Mouse (Mus musculus): ENCODE measurements at regions not wholly inside any gene's neighbourhood (a gene's known extent, or its start where the extent isn't known, plus 50 kb on each side); places are given as distances from the start of the nearest gene placed in this dataset.

- DNase-seq (ENCODE audit: low read depth), result no peak
Measured at GRCm38 (mm10) chr2:173368899-173369298, 92.6 kb upstream of the Pmepa1 start.

DNA sequence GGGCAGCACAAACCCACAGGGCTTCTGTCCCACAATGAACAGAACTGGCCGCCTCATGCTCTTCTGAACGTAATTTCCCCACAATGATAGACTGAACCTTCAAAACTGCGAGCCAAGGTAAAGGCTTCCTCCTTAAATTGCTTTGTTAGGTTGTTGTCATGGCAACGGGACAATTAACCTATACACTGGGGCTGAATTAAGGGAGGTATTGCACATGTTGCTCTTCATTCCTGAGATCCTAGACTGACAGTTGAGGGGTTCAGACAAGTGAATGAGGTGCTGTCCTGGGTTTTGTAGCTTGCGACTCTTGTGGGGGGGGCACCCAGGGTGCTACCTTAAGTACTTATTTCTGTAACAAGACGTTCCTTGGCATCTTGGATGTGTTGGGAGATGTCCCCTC, 100.6 kb upstream of the Pmepa1 start:
- no peak for DNase-seq (ENCODE audit: low read depth)

DNA sequence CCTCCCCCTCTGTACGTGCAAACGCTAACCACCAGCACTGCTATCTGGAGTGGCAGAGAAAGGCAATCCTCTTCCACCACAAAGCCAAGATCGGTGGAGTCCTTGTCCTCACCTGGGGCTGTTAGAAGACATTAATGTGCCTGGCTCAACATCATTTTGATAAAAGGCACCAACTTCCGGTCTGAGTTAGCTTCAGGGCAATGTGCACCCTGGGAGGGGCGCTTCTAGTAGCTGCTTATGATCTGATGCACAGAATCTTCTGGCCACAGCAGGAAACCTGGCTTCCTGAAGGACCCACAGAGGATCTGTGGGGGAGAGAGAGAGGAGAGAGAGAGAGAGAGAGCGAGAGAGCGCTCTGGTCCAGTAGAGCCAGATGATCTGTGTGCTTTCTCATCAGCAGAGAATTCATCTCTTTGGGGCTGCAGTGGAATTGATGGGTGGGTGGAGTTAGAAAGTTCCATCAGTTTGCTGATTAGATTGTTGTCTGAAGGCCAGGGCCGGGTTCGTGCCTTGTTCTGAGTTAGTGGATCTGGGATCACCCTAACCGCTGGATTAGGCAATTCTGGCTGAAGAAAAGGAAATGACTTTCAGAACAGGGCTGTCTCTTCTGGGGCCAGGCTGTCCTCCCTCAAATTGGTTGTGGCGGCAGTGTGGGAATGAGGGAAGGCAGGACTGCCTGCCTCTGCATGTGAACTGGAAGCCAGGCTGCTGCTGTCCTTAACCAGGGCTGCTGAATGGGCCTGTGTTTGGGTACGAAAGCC, 101.3 kb upstream of the Pmepa1 start:
- DNase-seq (ENCODE audit: low read depth), result peak; percentile 34

DNA sequence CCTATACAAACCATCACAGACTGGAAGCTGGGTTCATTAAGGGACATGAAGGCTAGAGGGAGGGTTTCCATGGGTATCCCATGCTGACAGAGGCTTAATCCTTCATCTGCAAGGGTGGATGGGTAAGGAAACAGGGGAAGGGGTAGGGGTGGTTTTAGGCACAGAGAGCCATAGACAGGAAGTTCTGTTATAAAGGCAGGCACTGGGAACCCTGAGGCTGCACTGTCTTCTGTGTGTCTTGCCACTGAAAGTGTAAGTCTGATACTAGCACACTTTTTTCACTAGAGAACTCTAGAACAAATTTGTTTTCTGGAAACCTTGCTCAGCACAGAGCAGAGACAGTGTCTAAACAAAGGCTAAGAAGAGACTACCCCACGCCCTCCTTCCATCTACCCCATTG, 103.4 kb upstream of the Pmepa1 start:
- DNase-seq (ENCODE audit: low read depth), result no peak

- DNase-seq (ENCODE audit: low read depth), result no peak
Measured at GRCm38 (mm10) chr2:173380341-173380761, 104.0 kb upstream of the Pmepa1 start.

DNA sequence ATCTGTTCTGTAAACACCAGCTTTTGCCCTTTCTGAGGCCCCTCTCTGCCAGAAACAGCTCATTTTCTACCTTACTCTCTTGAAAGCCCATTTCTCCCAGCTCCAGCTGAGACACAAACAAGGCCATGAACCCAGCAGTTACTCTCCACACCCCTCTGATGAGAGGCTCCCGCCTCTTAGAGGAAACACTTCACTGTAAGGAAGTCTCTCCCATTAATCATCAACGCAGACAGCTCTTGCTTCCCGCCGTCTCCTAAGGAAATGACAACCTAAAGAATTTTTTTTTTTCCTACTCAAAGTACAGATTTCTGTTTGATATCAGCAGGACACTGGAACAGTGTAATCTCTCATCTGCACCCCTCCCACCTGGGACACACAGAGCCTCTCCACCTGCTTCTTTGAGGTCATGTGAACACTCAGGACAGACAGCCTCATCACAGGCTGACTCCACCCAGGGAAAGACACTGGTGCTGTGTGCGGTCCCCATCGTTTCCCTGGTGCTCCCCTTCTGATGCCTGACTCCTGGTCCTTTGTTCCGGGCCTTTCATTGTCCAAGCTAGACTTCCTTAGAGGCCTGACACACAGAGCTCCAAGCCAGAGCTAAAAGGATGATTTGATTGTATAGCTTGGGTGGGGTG, 106.0 kb upstream of the Pmepa1 start:
- DNase-seq (ENCODE audit: low read depth), result no peak

DNA sequence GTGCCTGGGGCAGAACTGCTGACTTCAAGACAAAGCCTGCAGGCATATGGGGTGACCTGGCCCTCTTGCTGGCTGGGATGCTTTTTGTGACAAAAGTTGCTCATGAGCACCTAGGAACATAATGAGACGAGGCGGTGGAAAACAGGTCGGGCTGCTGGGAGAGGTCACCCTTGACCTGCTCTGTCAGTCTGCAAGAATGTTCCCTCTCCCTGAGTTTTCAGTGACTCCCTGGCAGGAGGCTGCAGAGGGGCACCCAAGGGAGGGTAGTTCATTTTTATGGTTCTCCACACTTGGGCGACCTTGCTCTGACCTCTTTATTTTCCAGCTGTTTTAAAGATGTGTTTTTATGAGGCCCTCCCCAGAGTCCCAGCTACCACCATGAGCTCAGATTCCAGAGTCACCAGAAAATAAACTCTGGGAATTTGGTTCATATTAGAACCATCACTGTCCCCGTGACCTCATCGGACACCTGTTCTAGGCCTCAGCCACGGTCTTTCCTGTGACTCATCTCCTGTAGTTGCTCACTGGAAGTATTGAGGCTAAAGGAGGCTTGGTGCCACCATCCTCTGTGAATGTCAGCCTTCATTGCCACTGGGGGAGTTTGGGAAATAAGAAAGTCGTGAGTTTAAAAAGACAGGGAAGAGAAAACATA, 108.7 kb upstream of the Pmepa1 start:
- no peak for DNase-seq (ENCODE audit: low read depth)

DNA sequence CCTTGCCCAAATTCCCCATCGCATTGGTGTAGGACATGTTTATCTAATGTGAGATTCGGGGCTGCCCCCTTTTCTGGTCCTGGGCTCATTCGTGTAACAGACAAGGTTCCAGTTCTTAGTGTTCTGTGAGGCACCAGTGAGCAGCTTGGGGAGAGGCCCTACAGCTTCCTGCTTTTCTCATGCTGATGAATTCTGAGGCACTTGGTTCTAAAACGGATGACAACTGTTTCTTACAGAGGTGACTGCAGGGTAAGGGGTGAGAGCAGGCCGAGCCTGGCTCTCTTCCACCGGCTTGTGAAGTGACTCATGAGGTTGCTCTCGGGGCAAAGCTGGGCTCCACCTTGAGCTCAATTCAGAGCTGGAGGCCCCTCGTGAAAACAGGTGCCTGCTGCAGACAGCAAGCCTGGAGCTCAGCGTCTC, 109.4 kb upstream of the Pmepa1 start:
- DNase-seq (ENCODE audit: low read depth), result no peak

DNA sequence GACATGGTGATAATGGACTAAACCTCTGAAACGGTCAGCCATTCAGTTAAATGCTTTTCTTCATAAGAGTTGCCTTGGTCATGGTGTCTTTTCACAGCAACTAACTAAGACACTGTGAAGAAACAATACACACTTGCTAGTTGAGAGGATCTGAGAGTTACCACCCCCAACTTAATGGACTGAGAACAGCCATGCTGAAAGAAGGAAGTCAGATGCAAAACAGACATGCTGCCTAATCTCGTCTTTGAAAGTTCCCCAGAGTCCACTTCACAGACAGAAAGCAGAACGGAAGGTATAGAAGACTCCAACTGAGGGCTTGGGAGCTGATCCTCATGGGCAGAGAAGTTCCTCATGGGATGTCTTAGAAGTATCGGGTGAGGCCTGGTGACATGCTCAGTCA, 111.8 kb upstream of the Pmepa1 start:
- DNase-seq (ENCODE audit: low read depth), result no peak

GRCm38 (mm10) chr2:173392557-173393323, 116.4 kb upstream of the Pmepa1 start:
- no peak for DNase-seq (ENCODE audit: low read depth)

GRCm38 (mm10) chr2:173393324-173393592, 116.9 kb upstream of the Pmepa1 start:
- DNase-seq (ENCODE audit: low read depth), result no peak

DNA sequence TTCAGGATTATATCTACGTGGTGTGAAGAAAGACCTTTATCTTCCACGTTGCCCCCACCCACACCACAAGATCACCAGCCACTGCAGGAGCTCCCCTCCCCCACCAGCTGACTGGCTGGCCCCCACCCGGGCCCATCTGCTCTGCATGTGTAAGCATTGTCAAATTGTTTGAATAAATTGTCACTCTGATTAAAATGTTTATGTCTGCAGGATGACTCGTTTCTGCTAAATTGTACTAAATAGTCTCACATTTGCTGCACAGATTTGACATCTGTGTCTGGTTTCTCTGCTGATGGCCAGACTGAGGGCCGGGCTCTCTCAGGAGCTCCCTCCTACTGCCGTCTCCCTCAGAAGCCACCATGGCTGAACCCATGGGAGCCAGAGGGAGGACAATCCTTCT, 119.2 kb upstream of the Pmepa1 start:
- DNase-seq (ENCODE audit: low read depth), result no peak

DNA sequence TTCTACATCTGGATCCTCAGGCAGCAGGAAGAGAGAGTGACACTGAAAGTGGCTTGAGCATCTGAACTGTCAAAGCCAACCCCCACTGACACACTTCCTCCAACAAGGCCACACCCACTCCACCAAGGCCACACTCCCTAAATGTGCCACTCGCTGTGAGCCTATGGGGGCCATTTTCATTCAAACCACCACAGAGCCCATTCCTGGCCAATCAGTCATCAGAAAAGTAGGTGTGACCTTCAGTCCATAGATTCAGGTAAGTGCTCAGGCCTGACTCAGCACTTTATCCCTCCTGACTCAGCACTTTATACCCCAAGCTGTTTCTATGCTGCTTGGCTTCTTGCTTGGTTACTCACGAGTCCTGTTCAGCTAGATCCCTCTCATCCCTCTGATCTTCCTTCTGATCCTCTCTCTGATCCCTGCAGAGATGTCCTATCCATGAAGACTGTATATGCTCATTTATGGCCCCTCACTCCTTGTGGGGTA, 121.6 kb upstream of the Pmepa1 start:
- DNase-seq (ENCODE audit: low read depth), result no peak

GRCm38 (mm10) chr2:173405629-173406028, 116.8 kb upstream of the 1700021F07Rik start:
- DNase-seq (ENCODE audit: low read depth), result no peak

GRCm38 (mm10) chr2:173406344-173407094, 115.9 kb upstream of the 1700021F07Rik start:
- DNase-seq (ENCODE audit: low read depth), result no peak

- no peak for DNase-seq (ENCODE audit: low read depth)
Measured at GRCm38 (mm10) chr2:173407133-173407532, 115.3 kb upstream of the 1700021F07Rik start.

- DNase-seq (ENCODE audit: low read depth), result no peak
Measured at GRCm38 (mm10) chr2:173408681-173409081, 113.7 kb upstream of the 1700021F07Rik start.

- DNase-seq (ENCODE audit: low read depth), result peak; percentile 31
Measured at GRCm38 (mm10) chr2:173409433-173409832, 113.0 kb upstream of the 1700021F07Rik start.

DNA sequence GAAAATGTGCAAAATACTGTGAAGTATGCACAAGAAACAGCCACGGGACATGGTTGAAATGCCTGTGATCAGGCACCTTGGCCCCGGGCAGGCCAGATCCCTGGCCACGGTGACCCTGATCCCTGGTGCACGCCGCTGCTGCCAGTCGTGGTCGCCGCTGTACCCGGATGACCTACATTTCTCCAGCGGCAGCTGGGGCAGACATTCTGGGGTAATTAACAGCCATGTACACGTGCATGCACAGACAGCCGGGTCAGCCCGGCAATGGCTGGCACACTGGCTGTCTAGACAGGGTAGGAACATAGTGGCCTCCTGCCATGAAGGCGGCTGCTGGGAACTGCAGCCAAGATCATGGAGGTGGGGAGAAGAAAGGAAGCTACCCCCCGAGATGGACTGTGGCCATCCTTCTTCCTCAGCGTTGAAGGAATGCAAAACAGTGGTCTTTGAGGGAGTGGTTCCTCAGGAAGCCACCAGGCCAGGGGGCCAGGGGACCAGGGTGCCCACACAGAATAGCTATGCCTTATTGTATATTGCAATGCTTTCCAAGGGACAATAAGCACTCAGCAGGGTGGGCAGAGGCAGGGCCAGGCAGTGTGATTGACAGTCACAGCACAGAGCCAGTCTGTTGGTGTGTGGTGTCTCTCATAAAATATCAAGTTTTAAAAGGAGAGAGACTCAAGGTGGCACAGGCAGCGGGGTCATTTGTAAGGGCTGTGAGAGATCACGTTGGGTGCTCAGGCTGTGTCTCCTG, 108.3 kb upstream of the 1700021F07Rik start:
- DNase-seq (ENCODE audit: low read depth), result no peak

GRCm38 (mm10) chr2:173415429-173415828, 107.0 kb upstream of the 1700021F07Rik start:
- no peak for DNase-seq (ENCODE audit: low read depth)

DNA sequence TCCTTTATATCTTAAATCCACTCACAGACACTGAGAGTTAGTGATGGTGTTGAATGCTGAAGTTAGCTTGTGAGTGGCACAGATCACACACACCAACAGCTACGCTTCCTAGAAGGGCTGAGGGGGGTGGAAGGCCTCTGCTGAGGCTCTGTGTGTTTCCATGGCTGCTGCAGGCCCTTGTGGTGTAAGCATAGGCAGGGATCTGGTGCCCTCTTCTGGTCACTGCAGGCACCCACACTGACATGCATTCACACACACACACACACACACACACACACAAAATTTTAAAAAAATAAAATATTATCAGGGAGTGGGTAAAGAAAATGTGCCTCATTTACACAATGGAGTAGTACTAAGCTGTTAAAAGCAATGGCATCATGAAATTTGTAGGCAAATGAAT, 105.5 kb upstream of the 1700021F07Rik start:
- no peak for DNase-seq (ENCODE audit: low read depth)
